Mouse (Mus musculus) C2C12 (cell line): ENCODE measurements around the gene Pecr.

Source experiments
- CEBPB ChIP-seq: IDR thresholded peaks from one replicate; pipeline ENCODE4 v1.6.1; 2011; ENCODE audit warnings: low read depth, mild to moderate bottlenecking, control low read depth, moderate library complexity
- CTCF ChIP-seq: IDR thresholded peaks from one replicate; pipeline ENCODE4 v1.5.1; 2011; ENCODE audit not compliant: control insufficient read depth, insufficient read depth, insufficient read length
- FOSL1 ChIP-seq: IDR thresholded peaks from one replicate; pipeline ENCODE4 v1.8.0; 2011; ENCODE audit warnings: mild to moderate bottlenecking, low read length; ENCODE audit not compliant: poor library complexity, insufficient read depth, severe bottlenecking
- MAX ChIP-seq: IDR thresholded peaks from one replicate; pipeline ENCODE4 v1.6.1; 2011; ENCODE audit warnings: mild to moderate bottlenecking, control low read depth
- MYOD1 ChIP-seq: IDR thresholded peaks from one replicate; pipeline ENCODE4 v1.6.1; 2011; ENCODE audit warnings: low read depth; ENCODE audit not compliant: control insufficient read depth, insufficient read length
- MYOG ChIP-seq: IDR thresholded peaks from one replicate; pipeline ENCODE4 v1.6.1; 2011; ENCODE audit not compliant: control insufficient read depth, insufficient read length; ENCODE audit errors: extremely low read depth
- USF1 ChIP-seq: IDR thresholded peaks from one replicate; pipeline ENCODE4 v1.6.1; 2011; ENCODE audit warnings: low read depth, mild to moderate bottlenecking, control low read depth, moderate library complexity

DNA sequence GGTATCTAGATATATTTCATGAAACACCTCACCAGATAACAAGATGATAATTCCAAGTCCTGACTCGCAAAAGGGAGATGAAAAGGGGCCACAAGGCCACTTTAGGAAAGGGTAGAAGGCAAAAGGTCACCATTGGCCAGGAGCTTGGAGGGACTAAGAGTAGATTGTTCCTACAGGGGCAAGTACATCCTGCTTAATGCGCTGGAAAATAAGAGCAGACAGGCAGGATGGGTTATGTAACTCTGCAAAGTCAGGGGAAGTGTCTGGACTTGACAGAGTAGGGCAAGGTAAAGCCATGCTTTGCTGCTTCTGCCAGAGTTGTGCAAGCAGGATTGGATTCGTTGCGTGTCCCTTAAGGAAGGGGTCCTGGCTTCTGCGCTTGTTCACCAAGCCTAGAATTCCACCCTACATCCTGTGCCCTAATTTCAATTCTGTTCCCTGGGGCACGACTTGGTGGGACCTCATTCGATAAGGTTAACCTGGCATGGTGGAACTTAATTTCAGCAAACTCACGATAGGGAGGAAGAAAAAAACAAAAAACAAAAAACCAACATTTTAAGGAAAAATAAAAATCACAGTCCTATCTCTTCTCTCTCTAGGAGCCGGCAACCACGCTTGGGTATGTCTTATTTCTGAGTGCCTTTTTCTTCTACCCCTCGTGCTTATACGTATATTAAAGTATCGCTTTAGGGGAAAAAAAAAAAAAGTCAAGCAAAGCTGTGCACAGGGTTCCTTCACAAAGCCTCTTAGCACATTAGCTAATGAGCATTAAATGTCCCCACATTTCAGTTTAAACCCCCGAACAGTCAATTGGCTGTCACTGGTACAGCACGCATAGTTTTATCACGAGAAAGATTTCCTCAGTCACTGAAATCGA is 73.1 kb downstream of the Pecr start:
- TF ChIP-seq CTCF (no peak), USF1 (no peak), CEBPB (no peak), MAX (no peak), MYOG (no peak), FOSL1 (no peak), MYOD1 (no peak)
